Comparison of ENCODE assay signal across 29 mouse cellular contexts in the genomic region with DNA sequence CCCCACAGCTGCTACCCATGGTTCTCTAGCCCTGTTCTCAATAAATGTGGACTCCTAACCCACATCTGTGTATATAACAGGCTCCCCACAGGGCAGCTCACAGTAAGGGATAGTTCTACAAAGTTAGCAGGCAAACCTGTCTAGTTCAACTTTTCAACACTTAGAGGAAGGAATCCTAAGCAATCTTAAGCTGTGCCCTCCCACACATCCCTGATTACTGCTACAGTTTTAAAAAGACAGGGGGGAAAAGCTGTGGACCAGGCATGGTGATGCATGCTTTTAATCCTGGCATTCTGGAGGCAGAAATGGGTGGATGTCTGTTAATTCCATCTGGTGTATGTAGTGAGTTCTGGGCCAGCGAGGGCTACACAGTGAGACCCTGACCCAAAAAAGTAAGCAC. TPM values are rescaled to one million over a fixed set of nuclear protein-coding genes. Genes with fewer than 3 reads are reported as not detected.
A peak's percentile ranks its signal among the peaks of the same experiment; 100 is the strongest.
DNase-seq lines count a peak whose midpoint lies in the region; ATAC-seq and TF ChIP-seq lines count a peak whose summit lies in the region.
"Had no signal": no experiment of that assay in that cellular context is flagged by ENCODE, and none has a peak within 500 bp of the region (broad histone marks: within the 10 kb centered on the region; RNA-seq: fewer than 3 reads in every experiment).

No protein-coding gene starts in this region.

- intact Hi-C loops in left cerebral cortex, adult 2 months (cut with DNase I): loop anchor here (5.0 to 10.0 kb wide), 2 partner anchors 140 to 388 kb away; partner anchors contain the start of gene Zfr

- no peak for TF ChIP-seq CTCF in left cerebral cortex, adult 2 months (IDR thresholded peaks at IDR 0.05)

- no peak overlapping the region for H3K4me2 ChIP-seq in liver, embryonic 12.5 days
- H3K4me2 ChIP-seq: embryonic facial prominence, embryonic 13.5 days; embryonic facial prominence, embryonic 15.5 days; forebrain, embryonic 12.5 days had no signal

- no peak for DNase-seq in frontal cortex, postnatal 25 days (ENCODE audit: low spot score in 2 of 2)
- no peak for DNase-seq in left cerebral cortex, adult 2 months (ENCODE audit: extremely low spot score in 1 of 2, low spot score in 2 of 2)
- no peak for DNase-seq in left cerebral cortex, adult 8-10 months (ENCODE audit: low spot score in 2 of 2)
- DNase-seq in brain, adult 2 months (ENCODE audit: low read depth, low spot score): peak; percentile 55
- peak; percentile 3 for DNase-seq in induced T-regulatory cell, adult 2 months (ENCODE audit: low read depth)
- DNase-seq: adrenal gland, adult 2 months; adrenal gland, postnatal 10 days; adrenal gland, postnatal 25 days; B cell, adult 2 months; cerebellum, adult 11-12 months; cerebellum, adult 2 months; cerebellum, adult 9-10 months; cerebellum, postnatal 10 days; cerebellum, postnatal 25 days; embryo, embryonic 11 days had no signal

- no peak overlapping the region for H3K4me3 ChIP-seq in left cerebral cortex, adult 2 months
- no peak overlapping the region for H3K4me3 ChIP-seq in liver, embryonic 12.5 days
- H3K4me3 ChIP-seq: embryonic facial prominence, embryonic 13.5 days; embryonic facial prominence, embryonic 15.5 days; erythroblast, embryonic 14.5 days; forebrain, embryonic 10.5 days; forebrain, embryonic 12.5 days had no signal

- peaks cover 40% of the 10 kb centered on the region for H3K36me3 ChIP-seq in liver, embryonic 12.5 days

- ATAC-seq in frontal cortex, adult (ENCODE audit: low TSS enrichment): peak; percentile 35
- ATAC-seq in liver, embryonic 12.5 days: no peak
- ATAC-seq: activated CD4-positive, CD25-positive, alpha-beta regulatory T cell, adult 4 months; CD4-positive, CD25-positive, alpha-beta regulatory T cell, adult 4 months; forebrain, embryonic 14.5 days; forebrain, embryonic 16.5 days; Patski had no signal

- H3K9ac ChIP-seq in liver, embryonic 12.5 days: no peak overlapping the region
- H3K9ac ChIP-seq: embryonic facial prominence, embryonic 13.5 days; embryonic facial prominence, embryonic 15.5 days; forebrain, embryonic 12.5 days had no signal

- 89% methylated on average over 1 of the region's 1 CpGs for WGBS in liver, embryonic 12.5 days (ENCODE audit: insufficient replicate concordance)

- peak overlapping the region; percentile 66 for H3K27ac ChIP-seq in left cerebral cortex, adult 2 months
- no peak overlapping the region for H3K27ac ChIP-seq in liver, embryonic 12.5 days
- H3K27ac ChIP-seq: embryonic facial prominence, embryonic 13.5 days; embryonic facial prominence, embryonic 15.5 days; forebrain, embryonic 10.5 days; forebrain, embryonic 12.5 days had no signal

- no peaks in the 10 kb centered on the region for H3K4me1 ChIP-seq in liver, embryonic 12.5 days
- H3K4me1 ChIP-seq: embryonic facial prominence, embryonic 13.5 days; embryonic facial prominence, embryonic 15.5 days; forebrain, embryonic 10.5 days; forebrain, embryonic 12.5 days had no signal

- no peaks in the 10 kb centered on the region for H3K9me3 ChIP-seq in liver, embryonic 12.5 days (replicated peaks)
- H3K9me3 ChIP-seq: embryonic facial prominence, embryonic 13.5 days; embryonic facial prominence, embryonic 15.5 days; forebrain, embryonic 10.5 days; forebrain, embryonic 12.5 days; G1E had no signal

- no peaks in the 10 kb centered on the region for H3K27me3 ChIP-seq in liver, embryonic 12.5 days (replicated peaks)
- H3K27me3 ChIP-seq: CH12.LX; embryonic facial prominence, embryonic 13.5 days; embryonic facial prominence, embryonic 15.5 days; forebrain, embryonic 12.5 days; Patski had no signal

RNA-seq across cellular contexts. Expression of gene Sub1, which starts 19.7 kb away (rescaled TPM):
- total RNA-seq in left cerebral cortex, adult 2 months (2021): 100 to 1,000 TPM; 279 to 310 TPM
- total RNA-seq in left cerebral cortex, adult 8-10 months (2022): 100 to 1,000 TPM; 276 to 318 (median 297) TPM
- polyA plus RNA-seq in liver, embryonic 12.5 days (2016; fragmentation: Nextera tagmentation; extraction: Ambion mirVana): 464 TPM in 2 replicates

Comparison
In these comparisons a context has a peak if more than half of its experiments do, and no peak if none do; other contexts are left out.
1. DNase-seq: peak in brain, adult 2 months (single experiment) and induced T-regulatory cell, adult 2 months (single experiment); none in frontal cortex, postnatal 25 days (0 of 2), left cerebral cortex, adult 2 months (0 of 2) and left cerebral cortex, adult 8-10 months (0 of 2).